Mouse (Mus musculus): ENCODE results near the gene Ppp1r1a.

Gene Ppp1r1a

GRCm38 (mm10) chr15:103513621-103514031 lies 24.2 kb downstream of the Ppp1r1a start:
- DNase-seq = peak in 1 of 2 experiments; percentile 28

GRCm38 (mm10) chr15:103511652-103512051 lies 26.2 kb downstream of the Ppp1r1a start:
- DNase-seq = no peak

- DNase-seq = no peak
Measured at GRCm38 (mm10) chr15:103509317-103509716, 28.5 kb downstream of the Ppp1r1a start.

GRCm38 (mm10) chr15:103503660-103504059 lies 34.1 kb downstream of the Ppp1r1a start:
- peak; percentile 17 to 34 for DNase-seq

- no peak for DNase-seq
Measured at GRCm38 (mm10) chr15:103503251-103503600, 34.6 kb downstream of the Ppp1r1a start.

GRCm38 (mm10) chr15:103502435-103503250 lies 35.2 kb downstream of the Ppp1r1a start, which contains the start of gene Pde1b:
Gene Pde1b, plus strand, starts transcription at chr15:103503034.
- peak; percentile 57 to 67 for DNase-seq

- no peak for DNase-seq
Measured at GRCm38 (mm10) chr15:103501186-103501585, 36.6 kb downstream of the Ppp1r1a start.

GRCm38 (mm10) chr15:103500723-103501122 lies 37.1 kb downstream of the Ppp1r1a start:
- DNase-seq = no peak

- DNase-seq = no peak
Measured at GRCm38 (mm10) chr15:103498157-103498556, 39.6 kb downstream of the Ppp1r1a start.

GRCm38 (mm10) chr15:103496204-103497140 lies 41.3 kb downstream of the Ppp1r1a start:
- DNase-seq = no peak

GRCm38 (mm10) chr15:103488336-103488735 lies 49.5 kb downstream of the Ppp1r1a start:
- DNase-seq = no peak

GRCm38 (mm10) chr15:103486658-103487057 lies 51.1 kb downstream of the Ppp1r1a start:
- no peak for DNase-seq

GRCm38 (mm10) chr15:103485106-103485505 lies 52.7 kb downstream of the Ppp1r1a start:
- DNase-seq = no peak

- DNase-seq = no peak
Measured at GRCm38 (mm10) chr15:103484490-103484889, 53.3 kb downstream of the Ppp1r1a start.

- DNase-seq = no peak
Measured at GRCm38 (mm10) chr15:103482488-103482887, 55.3 kb downstream of the Ppp1r1a start.

Measured in cerebellum, adult 18-20 months (tissue).